Mouse (Mus musculus) embryonic fibroblast, embryonic 13.5 days (primary cell): ENCODE results near the gene AU041133. TPM values are rescaled to one million over a fixed set of nuclear protein-coding genes. Genes with fewer than 3 reads are reported as not detected.
A peak's percentile ranks its signal among the peaks of the same experiment; 100 is the strongest.
"Not testable (repeated sequence)": the region's sequence is repeated elsewhere in the genome, so short reads cannot be mapped to it uniquely, and the experiment has no call there.

Experiments
- H3K27ac ChIP-seq: 2 replicates; pipeline ENCODE4 v1.5.1; 2012; ENCODE audit warnings: low read length, control low read depth, inconsistent platforms; ENCODE audit not compliant: insufficient read depth
- H3K4me1 ChIP-seq: 2 replicates; pipeline ENCODE4 v1.6.1; 2011; ENCODE audit warnings: low read length; ENCODE audit not compliant: control insufficient read depth, insufficient read depth
- H3K4me3 ChIP-seq: 2 replicates; pipeline ENCODE4 v1.5.1; 2011; ENCODE audit warnings: mild to moderate bottlenecking, control low read depth, low read length; ENCODE audit not compliant: insufficient read depth
- CTCF ChIP-seq: IDR thresholded peaks from 2 replicates; pipeline ENCODE4 v1.5.1; 2011; ENCODE audit warnings: mild to moderate bottlenecking, control low read depth, low read length, moderate library complexity, borderline replicate concordance; ENCODE audit not compliant: insufficient read depth
- POLR2A ChIP-seq: IDR thresholded peaks from 2 replicates; pipeline ENCODE4 v1.6.1; 2011; ENCODE audit warnings: low read depth, mild to moderate bottlenecking, control low read depth, low read length, moderate library complexity
- polyA plus RNA-seq: library from polyadenylated mRNA; stranded (reverse); fragments of >200 nt; gene quantifications from 2 replicates; pipeline ENCODE4 v1.2.4, GENCODE M21; 2011; ENCODE audit warnings: low read depth; ENCODE audit not compliant: missing spikeins, insufficient read length

Gene AU041133
- polyA plus RNA-seq, result 4.0 and 4.5 TPM in 2 replicates

GRCm38 (mm10) chr10:82127850-82128401 is at the start of gene AU041133:
TSS of gene AU041133 (plus strand) at chr10:82128013.
- H3K27ac ChIP-seq, result no peak within 1 kb of the TSS
- TF ChIP-seq CTCF, result no peak
- TF ChIP-seq POLR2A, result peak; percentile 93
- no peaks in the 10 kb centered on the region for H3K4me1 ChIP-seq
- H3K4me3 ChIP-seq, result peak within 1 kb of the TSS; percentile 57

- Histone ChIP-seq H3K4me3 (peak within 1 kb of the TSS; percentile 62), H3K27ac (peak within 1 kb of the TSS; percentile 74)
- H3K4me1 ChIP-seq, result not testable (repeated sequence)
- peak; percentile 66 for TF ChIP-seq POLR2A
Observed at GRCm38 (mm10) chr10:82082728-82083621, 44.8 kb upstream of the AU041133 start, which contains the start of gene BC024063. TSS of gene BC024063 (plus strand) at chr10:82083353.

- Histone ChIP-seq H3K27ac (peak overlapping the region; percentile 74; the same call in 1 of the 2 replicates), H3K4me3 (peak overlapping the region; percentile 62)
- H3K4me1 ChIP-seq, result not testable (repeated sequence)
Observed at GRCm38 (mm10) chr10:82083622-82083971, 44.2 kb upstream of the AU041133 start.

GRCm38 (mm10) chr10:82117206-82117605 is 10.6 kb upstream of the AU041133 start:
- H3K4me1 ChIP-seq, result no peaks in the 10 kb centered on the region
- no peak overlapping the region for H3K4me3 ChIP-seq
- TF ChIP-seq CTCF (no peak), POLR2A (no peak)
- H3K27ac ChIP-seq, result no peak overlapping the region

GRCm38 (mm10) chr10:82145282-82145681 is 17.5 kb downstream of the AU041133 start:
- Histone ChIP-seq H3K4me3 (no peak overlapping the region), H3K27ac (no peak overlapping the region), H3K4me1 (no peaks in the 10 kb centered on the region)
- TF ChIP-seq POLR2A (no peak), CTCF (no peak)

- no peak overlapping the region for H3K4me3 ChIP-seq
- no peak overlapping the region for H3K27ac ChIP-seq
- no peaks in the 10 kb centered on the region for H3K4me1 ChIP-seq
- TF ChIP-seq CTCF (no peak), POLR2A (no peak)
Observed at GRCm38 (mm10) chr10:82147571-82147970, 19.8 kb downstream of the AU041133 start.

GRCm38 (mm10) chr10:82167777-82168176 is 40.0 kb downstream of the AU041133 start:
- H3K4me3 ChIP-seq, result no peak overlapping the region
- TF ChIP-seq POLR2A (no peak), CTCF (no peak)
- no peaks in the 10 kb centered on the region for H3K4me1 ChIP-seq
- H3K27ac ChIP-seq, result no peak overlapping the region

GRCm38 (mm10) chr10:82169776-82170175 is 42.0 kb downstream of the AU041133 start:
- Histone ChIP-seq H3K4me1 (no peaks in the 10 kb centered on the region), H3K27ac (no peak overlapping the region), H3K4me3 (no peak overlapping the region)
- TF ChIP-seq POLR2A (no peak), CTCF (no peak)

- H3K4me3 ChIP-seq, result no peak overlapping the region
- H3K27ac ChIP-seq, result no peak overlapping the region
- H3K4me1 ChIP-seq, result no peaks in the 10 kb centered on the region
- TF ChIP-seq POLR2A, result no peak
Observed at GRCm38 (mm10) chr10:82170808-82171207, 43.0 kb downstream of the AU041133 start.

GRCm38 (mm10) chr10:82178257-82179064 is 50.6 kb downstream of the AU041133 start:
- Histone ChIP-seq H3K4me3 (peak overlapping the region; percentile 62), H3K4me1 (no peaks in the 10 kb centered on the region), H3K27ac (peak overlapping the region; percentile 88)
- TF ChIP-seq CTCF, result no peak
- peak; percentile 87 for TF ChIP-seq POLR2A

Other genes with a start within 250 kb of the AU041133 start
- 3.2 and 4.1 TPM in 2 replicates for gene Zfp781, start 197.5 kb upstream of the AU041133 start, polyA plus RNA-seq
- 3.8 and 6.9 TPM in 2 replicates for gene Zfp873, start 79.9 kb upstream of the AU041133 start, polyA plus RNA-seq
- 3.5 and 4.4 TPM in 2 replicates for gene BC024063, start 44.7 kb upstream of the AU041133 start, polyA plus RNA-seq
- gene Zfp938, start 113.3 kb downstream of the AU041133 start, polyA plus RNA-seq, result 11.0 and 14.0 TPM in 2 replicates
- gene 4932415D10Rik, start 188.6 kb downstream of the AU041133 start, polyA plus RNA-seq, result not detected in 2 replicates
- gene Gm4924, start 226.2 kb downstream of the AU041133 start, polyA plus RNA-seq, result 6.1 and 8.6 TPM in 2 replicates